Mouse (Mus musculus): Measurements from ENCODE around the gene Efna1. TPM values are rescaled to one million over a fixed set of nuclear protein-coding genes. Genes with fewer than 3 reads are reported as not detected.

Efna1 gene
- polyA plus RNA-seq, 1 experiment from 2014 or later: 11.4 TPM

DNA sequence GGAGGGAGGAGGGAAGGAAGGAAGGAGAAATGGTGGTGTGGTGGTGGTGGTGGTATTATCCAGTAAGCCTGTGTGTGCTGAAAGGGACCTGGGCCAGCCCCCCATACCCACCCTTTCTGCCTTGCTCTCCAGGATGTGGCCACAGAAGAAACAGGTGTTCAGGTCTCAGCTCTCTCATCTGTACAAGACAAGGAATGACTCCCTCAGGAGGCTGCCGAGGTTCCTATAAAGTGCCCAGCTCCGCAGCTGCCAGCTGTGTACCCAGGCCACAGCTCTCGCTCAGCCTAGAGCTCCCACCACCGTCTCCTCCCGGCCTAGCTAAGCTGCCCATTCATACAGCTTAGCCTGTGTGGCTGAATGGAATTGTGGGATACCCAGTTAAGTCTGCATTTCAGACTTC, 11.4 kb upstream of the Efna1 start:
- Histone ChIP-seq H3K9me3 (ENCODE audit: control insufficient read depth, low read length) (no peaks in the 10 kb centered on the region), H3K4me3 (ENCODE audit: low read depth, low read length) (no peak overlapping the region), H3K36me3 (ENCODE audit: control insufficient read depth, insufficient read depth, low read length) (no peaks in the 10 kb centered on the region), H3K27ac (ENCODE audit: low read depth, low read length) (no peak overlapping the region), H3K4me2 (ENCODE audit: low read depth, low read length, severe bottlenecking) (no peak overlapping the region), H3K27me3 (ENCODE audit: control insufficient read depth, insufficient read depth, low read length) (no peaks in the 10 kb centered on the region), H3K4me1 (replicated peaks; ENCODE audit: control insufficient read depth, insufficient read depth, low read length) (no peaks in the 10 kb centered on the region), H3K9ac (ENCODE audit: low read length) (no peak overlapping the region)
- 69% methylated on average over 5 of the region's 5 CpGs for WGBS
- ATAC-seq (replicated peaks; ENCODE audit: low FRiP score) (no peak), DNase-seq (ENCODE audit: low spot score) (no peak)

DNA sequence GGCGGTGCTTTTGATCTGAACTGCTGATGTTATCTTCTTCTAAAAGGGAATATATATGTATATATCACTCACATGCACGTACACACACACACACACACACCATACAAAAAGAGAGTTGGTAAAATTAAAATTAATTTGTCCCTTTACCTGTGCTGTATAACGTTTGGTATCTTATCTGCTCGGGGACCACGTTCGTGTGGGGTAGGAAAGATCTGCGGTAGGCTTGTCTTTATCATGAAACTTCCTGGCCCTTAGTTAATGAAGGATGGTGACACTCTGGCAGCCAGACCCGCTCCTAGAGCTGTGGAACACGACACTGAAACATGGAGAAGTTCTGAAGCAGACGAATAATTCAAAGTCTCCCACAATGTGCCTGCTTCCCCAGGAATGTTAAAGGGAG, 10.9 kb upstream of the Efna1 start:
- Histone ChIP-seq H3K4me3 (ENCODE audit: low read depth, low read length) (no peak overlapping the region), H3K27me3 (ENCODE audit: control insufficient read depth, insufficient read depth, low read length) (no peaks in the 10 kb centered on the region), H3K27ac (ENCODE audit: low read depth, low read length) (no peak overlapping the region), H3K36me3 (ENCODE audit: control insufficient read depth, insufficient read depth, low read length) (no peaks in the 10 kb centered on the region), H3K4me2 (ENCODE audit: low read depth, low read length, severe bottlenecking) (no peak overlapping the region), H3K9me3 (ENCODE audit: control insufficient read depth, low read length) (no peaks in the 10 kb centered on the region), H3K9ac (ENCODE audit: low read length) (no peak overlapping the region), H3K4me1 (replicated peaks; ENCODE audit: control insufficient read depth, insufficient read depth, low read length) (no peaks in the 10 kb centered on the region)
- ATAC-seq (replicated peaks; ENCODE audit: low FRiP score) (no peak), DNase-seq (ENCODE audit: low spot score) (no peak)
- WGBS: 82% methylated on average over 10 of the region's 10 CpGs

GRCm38 (mm10) chr3:89288503-89288928, 7.6 kb upstream of the Efna1 start:
- Histone ChIP-seq H3K27me3 (ENCODE audit: control insufficient read depth, insufficient read depth, low read length) (no peaks in the 10 kb centered on the region), H3K27ac (ENCODE audit: low read depth, low read length) (no peak overlapping the region), H3K36me3 (ENCODE audit: control insufficient read depth, insufficient read depth, low read length) (no peaks in the 10 kb centered on the region), H3K9ac (ENCODE audit: low read length) (no peak overlapping the region), H3K4me1 (replicated peaks; ENCODE audit: control insufficient read depth, insufficient read depth, low read length) (no peaks in the 10 kb centered on the region), H3K4me3 (ENCODE audit: low read depth, low read length) (no peak overlapping the region), H3K4me2 (ENCODE audit: low read depth, low read length, severe bottlenecking) (no peak overlapping the region), H3K9me3 (ENCODE audit: control insufficient read depth, low read length) (no peaks in the 10 kb centered on the region)
- 63% methylated on average over 7 of the region's 7 CpGs for WGBS
- no peak for ATAC-seq (replicated peaks; ENCODE audit: low FRiP score)
- DNase-seq (ENCODE audit: low spot score): no peak

DNA sequence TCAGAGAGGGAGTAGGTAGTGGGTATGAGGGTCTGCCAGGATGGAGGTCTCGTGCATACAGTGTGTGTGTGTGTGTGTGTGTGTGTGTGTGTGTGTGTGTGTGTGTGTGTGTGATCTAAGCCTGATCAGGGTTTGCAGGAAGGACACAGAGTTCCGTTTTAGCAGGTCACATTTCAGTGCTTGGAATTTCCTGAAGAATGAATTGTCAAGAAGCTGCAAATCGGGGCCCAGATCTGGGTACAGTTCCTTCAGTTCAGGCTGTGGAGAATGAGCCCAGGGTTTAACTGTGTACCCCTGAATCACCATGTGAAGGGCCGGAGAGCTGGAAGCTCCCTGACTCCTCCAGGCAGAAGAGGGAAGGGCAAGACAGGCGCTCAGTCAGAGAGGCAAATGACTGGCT, 6.3 kb upstream of the Efna1 start:
- ATAC-seq (replicated peaks; ENCODE audit: low FRiP score) (no peak), DNase-seq (ENCODE audit: low spot score) (no peak)
- no peaks in the 10 kb centered on the region for H3K27me3 ChIP-seq (ENCODE audit: control insufficient read depth, insufficient read depth, low read length)
- H3K9me3 ChIP-seq (ENCODE audit: control insufficient read depth, low read length): no peaks in the 10 kb centered on the region
- H3K27ac ChIP-seq (ENCODE audit: low read depth, low read length): no peak overlapping the region
- no peak overlapping the region for H3K4me3 ChIP-seq (ENCODE audit: low read depth, low read length)
- no peak overlapping the region for H3K4me2 ChIP-seq (ENCODE audit: low read depth, low read length, severe bottlenecking)
- H3K4me1 ChIP-seq (replicated peaks; ENCODE audit: control insufficient read depth, insufficient read depth, low read length): no peaks in the 10 kb centered on the region
- 59% methylated on average over 5 of the region's 5 CpGs for WGBS
- no peaks in the 10 kb centered on the region for H3K36me3 ChIP-seq (ENCODE audit: control insufficient read depth, insufficient read depth, low read length)
- H3K9ac ChIP-seq (ENCODE audit: low read length): no peak overlapping the region

- Histone ChIP-seq H3K27me3 (ENCODE audit: control insufficient read depth, insufficient read depth, low read length) (peaks cover 11% of the 10 kb centered on the region), H3K4me3 (ENCODE audit: low read depth, low read length) (no peak overlapping the region), H3K36me3 (ENCODE audit: control insufficient read depth, insufficient read depth, low read length) (no peaks in the 10 kb centered on the region), H3K4me1 (replicated peaks; ENCODE audit: control insufficient read depth, insufficient read depth, low read length) (peaks cover 6% of the 10 kb centered on the region), H3K4me2 (ENCODE audit: low read depth, low read length, severe bottlenecking) (no peak overlapping the region), H3K27ac (ENCODE audit: low read depth, low read length) (no peak overlapping the region), H3K9me3 (ENCODE audit: control insufficient read depth, low read length) (no peaks in the 10 kb centered on the region), H3K9ac (ENCODE audit: low read length) (no peak overlapping the region)
- DNase-seq (ENCODE audit: low spot score) (no peak), ATAC-seq (replicated peaks; ENCODE audit: low FRiP score) (no peak)
- WGBS: 50% methylated on average over 2 of the region's 2 CpGs
Observed at GRCm38 (mm10) chr3:89285526-89285925, 4.6 kb upstream of the Efna1 start.

DNA sequence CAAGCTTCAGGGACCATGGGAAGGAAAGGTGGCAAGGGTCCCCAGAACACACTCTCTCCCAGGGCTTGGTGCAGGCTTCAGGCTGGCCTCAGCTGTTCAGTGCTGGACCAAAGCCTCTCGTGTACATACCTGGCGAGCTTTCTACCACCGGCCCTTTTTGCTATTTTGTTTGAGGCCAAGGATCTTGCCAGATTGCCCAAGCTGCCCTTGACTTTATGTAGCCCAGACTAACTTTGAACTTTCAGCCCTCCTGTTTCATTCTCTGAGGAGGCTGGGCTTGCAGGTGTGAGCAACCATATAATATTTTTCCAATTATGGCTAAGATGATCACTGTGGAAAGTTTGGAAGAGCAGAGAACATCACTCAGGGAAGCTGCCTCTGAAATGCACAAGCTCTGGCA, 3.3 kb upstream of the Efna1 start:
- 91% methylated on average over 3 of the region's 3 CpGs for WGBS
- DNase-seq (ENCODE audit: low spot score) (no peak), ATAC-seq (replicated peaks; ENCODE audit: low FRiP score) (no peak)
- H3K9ac ChIP-seq (ENCODE audit: low read length): no peak overlapping the region
- no peak overlapping the region for H3K4me3 ChIP-seq (ENCODE audit: low read depth, low read length)
- H3K36me3 ChIP-seq (ENCODE audit: control insufficient read depth, insufficient read depth, low read length): no peaks in the 10 kb centered on the region
- H3K27me3 ChIP-seq (ENCODE audit: control insufficient read depth, insufficient read depth, low read length): peaks cover 16% of the 10 kb centered on the region
- H3K27ac ChIP-seq (ENCODE audit: low read depth, low read length): no peak overlapping the region
- H3K4me1 ChIP-seq (replicated peaks; ENCODE audit: control insufficient read depth, insufficient read depth, low read length): peaks cover 14% of the 10 kb centered on the region
- no peak overlapping the region for H3K4me2 ChIP-seq (ENCODE audit: low read depth, low read length, severe bottlenecking)
- no peaks in the 10 kb centered on the region for H3K9me3 ChIP-seq (ENCODE audit: control insufficient read depth, low read length)

- peaks cover 28% of the 10 kb centered on the region for H3K27me3 ChIP-seq (ENCODE audit: control insufficient read depth, insufficient read depth, low read length)
- 26% methylated on average over 4 of the region's 4 CpGs for WGBS
- DNase-seq (ENCODE audit: low spot score): no peak
- peaks cover 17% of the 10 kb centered on the region for H3K4me1 ChIP-seq (replicated peaks; ENCODE audit: control insufficient read depth, insufficient read depth, low read length)
- no peak for ATAC-seq (replicated peaks; ENCODE audit: low FRiP score)
- no peak overlapping the region for H3K4me2 ChIP-seq (ENCODE audit: low read depth, low read length, severe bottlenecking)
- no peak overlapping the region for H3K27ac ChIP-seq (ENCODE audit: low read depth, low read length)
- H3K9ac ChIP-seq (ENCODE audit: low read length): no peak overlapping the region
- H3K9me3 ChIP-seq (ENCODE audit: control insufficient read depth, low read length): no peaks in the 10 kb centered on the region
- H3K4me3 ChIP-seq (ENCODE audit: low read depth, low read length): no peak overlapping the region
- H3K36me3 ChIP-seq (ENCODE audit: control insufficient read depth, insufficient read depth, low read length): no peaks in the 10 kb centered on the region
Observed at GRCm38 (mm10) chr3:89282291-89282643, 1.3 kb upstream of the Efna1 start.

DNA sequence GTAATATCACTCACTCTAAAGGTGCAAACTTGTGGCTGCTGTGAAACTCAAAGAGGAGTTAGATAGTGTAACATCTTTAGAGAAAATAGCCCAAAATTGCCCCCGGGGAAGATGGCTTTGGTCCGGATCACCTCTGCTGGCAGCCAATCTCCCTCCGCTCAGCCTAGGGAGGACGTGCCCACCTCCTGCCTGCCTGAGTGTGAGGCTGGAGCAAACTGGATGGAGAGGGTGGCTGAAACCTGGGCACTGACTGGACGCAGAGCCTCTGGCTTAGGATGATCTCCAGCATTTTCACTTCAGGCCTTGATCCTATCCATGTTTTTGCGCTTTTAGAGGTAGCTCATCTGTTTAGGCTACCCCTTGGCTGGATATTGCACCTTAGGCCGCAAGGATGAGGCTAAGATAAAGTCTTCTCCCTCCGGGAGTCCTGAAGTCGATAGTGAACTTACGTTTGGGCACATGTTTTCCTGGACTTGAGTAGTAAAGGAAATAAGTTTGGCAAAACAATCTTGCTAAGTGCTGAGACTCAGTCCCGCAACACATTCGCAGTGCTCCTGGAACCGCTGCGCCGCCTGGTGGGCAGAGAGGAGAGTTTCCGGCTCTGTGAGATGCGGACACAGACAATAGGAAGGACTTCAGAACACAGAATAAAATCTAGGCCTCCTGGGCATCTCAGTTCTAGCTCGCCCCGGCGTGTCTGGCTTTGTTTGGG, 793 bp upstream of the Efna1 start:
- 10% methylated on average over 20 of the region's 20 CpGs for WGBS
- H3K36me3 ChIP-seq (ENCODE audit: control insufficient read depth, insufficient read depth, low read length): no peaks in the 10 kb centered on the region
- H3K27me3 ChIP-seq (ENCODE audit: control insufficient read depth, insufficient read depth, low read length): peaks cover 28% of the 10 kb centered on the region
- H3K9me3 ChIP-seq (ENCODE audit: control insufficient read depth, low read length): no peaks in the 10 kb centered on the region
- H3K9ac ChIP-seq (ENCODE audit: low read length): peak overlapping the region; percentile 59; the same call in 1 of the 2 replicates
- DNase-seq (ENCODE audit: low spot score): peak; percentile 90
- peaks cover 17% of the 10 kb centered on the region for H3K4me1 ChIP-seq (replicated peaks; ENCODE audit: control insufficient read depth, insufficient read depth, low read length)
- no peak overlapping the region for H3K27ac ChIP-seq (ENCODE audit: low read depth, low read length)
- H3K4me3 ChIP-seq (ENCODE audit: low read depth, low read length): peak overlapping the region; percentile 36
- 0 out of 2 replicates have a peak, but pooled peaks have one; percentile 32 for ATAC-seq (replicated peaks; ENCODE audit: low FRiP score)
- peak overlapping the region; percentile 90 for H3K4me2 ChIP-seq (ENCODE audit: low read depth, low read length, severe bottlenecking)

DNA sequence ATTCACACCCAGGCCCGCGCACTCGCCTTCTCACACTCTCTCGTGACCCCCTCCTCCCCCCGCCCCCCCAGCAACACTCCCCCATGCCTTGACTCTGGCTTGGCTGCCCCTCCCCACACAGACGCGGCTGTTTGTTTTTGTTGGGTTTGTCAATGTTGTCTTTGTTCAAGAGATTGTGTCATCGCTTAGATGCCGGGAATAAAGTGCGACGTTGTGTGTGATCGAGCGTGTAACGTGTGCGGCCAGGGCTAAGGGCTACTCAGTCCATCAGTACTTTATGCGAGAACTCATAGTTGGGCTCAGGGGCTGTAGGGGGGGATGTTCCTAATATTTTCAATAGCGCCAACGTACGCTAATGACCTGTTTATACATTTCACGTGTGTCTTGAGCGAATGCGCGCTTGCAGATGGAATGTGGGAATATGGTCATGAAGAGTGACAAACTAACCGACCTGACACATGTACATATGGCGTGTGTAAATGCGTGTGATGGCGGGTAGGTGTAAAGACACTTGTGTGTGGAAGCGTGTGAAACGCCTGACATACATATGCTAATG, 814 bp downstream of the Efna1 start:
- peaks cover 17% of the 10 kb centered on the region for H3K4me1 ChIP-seq (replicated peaks; ENCODE audit: control insufficient read depth, insufficient read depth, low read length)
- no peaks in the 10 kb centered on the region for H3K36me3 ChIP-seq (ENCODE audit: control insufficient read depth, insufficient read depth, low read length)
- H3K27ac ChIP-seq (ENCODE audit: low read depth, low read length): no peak overlapping the region
- H3K4me3 ChIP-seq (ENCODE audit: low read depth, low read length): peak overlapping the region; percentile 36
- H3K27me3 ChIP-seq (ENCODE audit: control insufficient read depth, insufficient read depth, low read length): peaks cover 30% of the 10 kb centered on the region
- H3K9me3 ChIP-seq (ENCODE audit: control insufficient read depth, low read length): no peaks in the 10 kb centered on the region
- H3K9ac ChIP-seq (ENCODE audit: low read length): peak overlapping the region; percentile 56
- WGBS: under 1% methylated on average over 28 of the region's 29 CpGs
- ATAC-seq (replicated peaks; ENCODE audit: low FRiP score) (peak; percentile 26), DNase-seq (ENCODE audit: low spot score) (peak; percentile 70)
- peak overlapping the region; percentile 90 for H3K4me2 ChIP-seq (ENCODE audit: low read depth, low read length, severe bottlenecking)
